Mouse (Mus musculus): Measurements from ENCODE around the gene Srpx2. TPM values are rescaled to one million over a fixed set of nuclear protein-coding genes. Genes with fewer than 3 reads are reported as not detected.

The Srpx2 gene
- total RNA-seq, 2 experiments from 2014 or later, result 1.4 to 2.0 TPM

Other genes with a start within 250 kb of the Srpx2 start
- 10 to 100 TPM; 52.1 to 55.0 TPM for gene Pcdh19, start 219.4 kb upstream of the Srpx2 start, total RNA-seq (2021)
- gene Tnmd, start 57.4 kb upstream of the Srpx2 start, total RNA-seq (2021), result 1 to 10 TPM in 1 of 2 experiments, under 1 TPM in 1; 0.35 to 1.3 TPM
- gene Tspan6, start 10.0 kb upstream of the Srpx2 start, total RNA-seq (2021), result 10 to 100 TPM; 29.4 to 34.9 TPM
- under 1 TPM; 0.40 to 0.51 TPM for gene Sytl4, start 73.4 kb downstream of the Srpx2 start, total RNA-seq (2021)
- 100 to 1,000 TPM; 127 to 144 TPM for gene Cstf2, start 150.8 kb downstream of the Srpx2 start, total RNA-seq (2021)